Mouse (Mus musculus): ENCODE measurements around the gene Kdm5b. TPM values are rescaled to one million over a fixed set of nuclear protein-coding genes. Genes with fewer than 3 reads are reported as not detected.

Kdm5b gene
- total RNA-seq, 2 experiments from 2014 or later: 17.2 to 17.7 TPM

- intact Hi-C loops (cut with DNase I): no loop called here
- no peak for DNase-seq
These were observed 17.6 kb downstream of the Kdm5b start for GRCm38 (mm10) chr1:134577384-134578120.

DNA sequence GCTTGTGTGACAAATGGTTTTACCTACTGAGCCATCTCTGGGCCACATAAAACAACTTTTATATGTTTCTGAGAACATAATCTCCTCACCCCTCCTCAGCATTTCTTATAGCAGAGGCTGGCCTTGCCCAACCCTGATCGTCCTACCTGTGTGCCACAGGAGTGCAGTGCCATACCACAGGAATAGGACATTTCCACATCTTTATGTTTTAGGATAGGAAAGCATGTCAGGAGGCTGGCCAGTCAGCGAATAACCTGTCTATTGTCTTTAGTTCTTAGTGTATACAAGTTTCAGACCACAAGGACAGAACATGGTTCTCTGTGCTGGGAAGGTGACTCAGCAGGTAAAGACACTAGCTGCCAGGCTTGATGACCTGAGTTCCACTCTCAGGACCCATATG is 20.8 kb downstream of the Kdm5b start:
- DNase-seq: no peak
- intact Hi-C loops (cut with DNase I): no loop called here

DNA sequence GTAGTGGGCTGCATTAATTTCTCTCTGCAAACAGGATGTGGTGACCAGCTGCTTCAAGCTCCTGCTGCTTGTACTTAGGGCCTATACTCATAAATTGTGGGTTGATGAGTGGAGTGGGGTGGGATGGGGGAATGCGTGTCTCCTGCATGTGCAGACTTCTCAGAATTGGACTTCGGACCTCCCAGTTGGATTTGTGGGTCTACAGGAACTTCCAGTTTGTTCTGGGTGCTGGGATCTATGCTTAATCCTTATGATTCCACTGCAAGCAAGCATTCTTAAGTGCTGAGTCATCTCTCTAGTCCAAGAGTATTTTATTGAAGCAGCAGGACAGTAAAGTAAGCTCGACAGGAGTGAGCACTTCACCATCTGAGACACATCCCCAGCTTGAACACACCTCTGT is 23.6 kb downstream of the Kdm5b start:
- intact Hi-C loops (cut with DNase I): no loop called here
- DNase-seq: no peak

- intact Hi-C loops (cut with DNase I): loop anchor here (5.0 kb wide), 1 partner anchor 72 kb away; no protein-coding TSS in a partner anchor
- DNase-seq: no peak
These were observed 29.7 kb downstream of the Kdm5b start for GRCm38 (mm10) chr1:134589676-134590075.

DNA sequence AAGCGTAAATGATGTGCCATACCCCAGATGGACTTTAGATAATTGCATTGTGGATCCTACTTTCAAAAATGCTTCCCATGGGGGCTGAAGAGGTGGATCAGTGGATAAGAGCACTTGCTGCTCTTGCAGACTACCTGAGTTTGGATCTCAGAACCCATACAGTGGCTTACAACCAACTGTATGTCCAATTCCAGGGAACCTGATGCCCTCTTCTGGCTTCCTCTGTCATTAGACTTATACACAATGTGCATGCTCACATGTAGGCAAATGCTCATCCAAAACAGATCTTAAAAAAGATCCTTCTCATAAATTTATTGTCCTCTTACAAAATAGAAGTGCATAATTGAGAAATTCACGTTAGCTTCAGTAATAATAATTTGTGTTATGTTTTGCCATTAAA is 31.8 kb downstream of the Kdm5b start:
- DNase-seq: no peak
- intact Hi-C loops (cut with DNase I): loop anchor here (5.0 kb wide), 1 partner anchor 74 kb away; no protein-coding TSS in a partner anchor

GRCm38 (mm10) chr1:134597339-134598054 is 37.5 kb downstream of the Kdm5b start:
- intact Hi-C loops (cut with DNase I): no loop called here

GRCm38 (mm10) chr1:134604086-134604485 is 44.1 kb downstream of the Kdm5b start:
- DNase-seq: no peak
- intact Hi-C loops (cut with DNase I): loop anchor here (2.0 kb wide), 1 partner anchor 235 kb away; no protein-coding TSS in a partner anchor

More at GRCm38 (mm10) chr1:134597339-134598054, 37.5 kb downstream of the Kdm5b start:
- DNase-seq: no peak

DNA sequence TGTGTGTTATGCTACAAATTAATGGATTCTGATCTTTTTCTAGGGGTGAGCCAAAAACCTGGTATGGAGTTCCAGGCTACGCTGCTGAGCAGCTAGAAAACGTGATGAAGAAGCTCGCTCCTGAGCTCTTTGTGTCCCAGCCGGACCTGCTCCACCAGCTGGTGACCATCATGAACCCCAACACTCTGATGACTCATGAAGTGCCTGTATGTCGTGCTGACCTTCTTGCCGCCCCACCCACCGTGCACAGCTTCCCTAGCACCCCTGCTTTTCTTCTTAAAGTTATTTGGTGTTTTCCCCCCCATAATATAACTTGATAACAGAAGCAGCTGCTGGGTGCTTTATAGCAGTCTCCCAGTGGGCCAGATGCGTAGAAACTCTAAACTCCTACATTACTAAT is 45.7 kb downstream of the Kdm5b start:
- no peak for DNase-seq
- intact Hi-C loops (cut with DNase I): loop anchor here (2.0 kb wide), 2 partner anchors 89 to 237 kb away; no protein-coding TSS in a partner anchor

- intact Hi-C loops (cut with DNase I): loop anchor here (2.0 kb wide), 1 partner anchor 90 kb away; no protein-coding TSS in a partner anchor
- no peak for DNase-seq
These were observed 46.4 kb downstream of the Kdm5b start for GRCm38 (mm10) chr1:134606381-134606780.

GRCm38 (mm10) chr1:134607279-134607678 is 47.3 kb downstream of the Kdm5b start:
- intact Hi-C loops (cut with DNase I): loop anchor here (2.0 kb wide), 1 partner anchor 90 kb away; no protein-coding TSS in a partner anchor

GRCm38 (mm10) chr1:134609172-134609571 is 49.2 kb downstream of the Kdm5b start:
- intact Hi-C loops (cut with DNase I): no loop called here
- no peak for DNase-seq

More at GRCm38 (mm10) chr1:134607279-134607678, 47.3 kb downstream of the Kdm5b start:
- no peak for DNase-seq

- DNase-seq: no peak
- intact Hi-C loops (cut with DNase I): no loop called here
These were observed 54.6 kb downstream of the Kdm5b start for GRCm38 (mm10) chr1:134614554-134614953.

- intact Hi-C loops (cut with DNase I): no loop called here
- no peak for DNase-seq
These were observed 55.0 kb downstream of the Kdm5b start for GRCm38 (mm10) chr1:134614988-134615387.

- no peak for DNase-seq
These were observed 57.7 kb downstream of the Kdm5b start for GRCm38 (mm10) chr1:134617656-134618055.

DNA sequence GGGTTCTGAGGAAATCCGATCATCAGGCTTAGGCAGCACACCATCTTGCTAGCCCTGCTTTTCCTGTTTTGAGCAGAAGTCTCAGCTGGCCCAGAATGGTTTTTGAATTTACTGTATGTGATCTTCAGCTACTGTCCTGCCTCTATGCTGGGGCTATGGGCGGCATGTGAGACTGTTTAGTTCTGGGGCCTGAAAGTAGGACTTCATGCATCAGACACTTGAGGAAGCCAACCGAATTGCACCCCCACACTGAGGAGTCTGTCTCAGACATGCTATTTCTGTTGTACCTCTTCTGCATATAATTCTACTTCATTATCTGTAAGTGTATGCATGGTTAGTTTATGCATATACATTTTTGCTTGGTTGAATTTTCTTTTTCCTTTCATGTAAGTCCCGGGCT is 65.4 kb downstream of the Kdm5b start:
- intact Hi-C loops (cut with DNase I): no loop called here
- DNase-seq: no peak

More at GRCm38 (mm10) chr1:134617656-134618055, 57.7 kb downstream of the Kdm5b start:
- intact Hi-C loops (cut with DNase I): no loop called here

DNA sequence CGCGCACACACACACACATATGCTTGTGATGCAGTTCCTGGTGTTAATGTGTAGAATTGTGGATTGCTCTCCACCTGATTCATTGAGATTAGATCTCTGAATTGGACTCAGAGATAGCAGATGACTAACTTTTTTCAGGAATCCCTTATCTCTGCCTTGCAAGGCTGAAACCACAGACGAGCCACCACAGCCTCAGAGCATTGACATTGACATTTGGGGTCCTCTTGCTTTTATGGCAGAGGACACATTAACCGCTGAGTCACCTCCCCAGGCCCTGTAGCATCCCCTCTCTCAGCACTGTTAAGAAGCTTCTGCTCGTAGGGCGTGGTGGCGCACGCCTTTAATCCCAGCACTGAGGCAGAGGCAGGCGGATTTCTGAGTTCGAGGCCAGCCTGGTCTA is 69.5 kb downstream of the Kdm5b start:
- no peak for DNase-seq
- intact Hi-C loops (cut with DNase I): no loop called here

DNA sequence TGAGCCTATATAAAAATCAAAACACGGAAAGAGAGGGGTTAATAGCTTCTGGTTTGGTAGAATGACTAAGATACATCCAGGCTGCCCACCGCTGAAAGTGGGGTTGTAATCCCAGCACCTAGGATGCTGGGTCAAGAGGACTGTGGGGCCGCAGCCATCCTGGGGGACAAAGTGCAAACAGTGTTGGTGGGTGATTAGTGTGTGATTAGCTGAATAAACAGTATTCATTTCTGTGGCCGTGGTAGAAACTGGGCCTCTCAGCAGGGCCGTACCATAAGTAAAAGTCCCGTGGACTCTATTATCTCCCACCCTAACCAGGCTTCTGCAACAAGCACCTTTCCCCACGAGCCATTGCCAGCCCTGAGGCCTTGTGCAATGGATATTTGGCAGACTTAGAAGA is 74.3 kb downstream of the Kdm5b start:
- no peak for DNase-seq
- intact Hi-C loops (cut with DNase I): no loop called here

DNA sequence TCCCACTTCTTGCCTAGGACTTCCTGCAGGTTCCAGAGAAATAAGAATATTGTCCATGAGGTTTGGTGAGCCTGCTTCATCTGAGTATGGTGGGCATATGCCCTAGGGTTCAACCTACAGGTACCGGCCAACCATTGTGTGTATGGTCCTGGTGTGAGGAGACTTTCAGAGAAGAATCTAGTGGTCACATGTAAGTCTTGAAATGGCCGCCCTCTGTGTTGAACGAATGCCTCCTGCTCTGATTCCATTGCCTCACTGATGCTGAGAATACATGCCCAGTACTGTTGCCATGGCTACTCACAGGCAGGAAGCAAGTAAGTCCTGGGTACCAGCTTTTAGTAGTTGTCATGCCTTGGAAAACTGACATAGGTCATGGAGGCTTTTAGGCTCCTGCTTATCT is 76.3 kb downstream of the Kdm5b start:
- intact Hi-C loops (cut with DNase I): loop anchor here (5.0 kb wide), 2 partner anchors 71 to 196 kb away; no protein-coding TSS in a partner anchor

DNA sequence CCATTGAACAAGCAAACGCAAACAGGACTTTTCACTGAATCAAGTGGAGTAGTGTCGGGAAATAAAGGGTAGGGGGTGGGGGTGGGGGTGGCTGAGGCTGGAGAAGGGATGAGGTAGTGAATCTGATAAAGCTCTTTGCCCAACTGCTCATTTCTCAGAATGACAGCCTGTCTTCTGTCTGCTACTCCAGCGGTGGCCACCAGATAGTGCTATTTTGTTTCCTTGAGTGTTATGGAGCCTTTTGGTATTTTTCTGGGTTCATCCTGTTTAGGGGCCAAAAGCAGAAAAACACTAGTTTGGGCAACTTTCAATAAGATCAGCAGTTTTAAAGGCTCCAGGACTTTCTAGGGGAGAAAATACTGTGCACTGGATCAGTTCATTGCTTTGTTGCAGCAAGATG is 76.7 kb downstream of the Kdm5b start:
- intact Hi-C loops (cut with DNase I): loop anchor here (5.0 kb wide), 2 partner anchors 71 to 196 kb away; no protein-coding TSS in a partner anchor
- no peak for DNase-seq

More for the DNA sequence above, 76.3 kb downstream of the Kdm5b start:
- DNase-seq: no peak

DNA sequence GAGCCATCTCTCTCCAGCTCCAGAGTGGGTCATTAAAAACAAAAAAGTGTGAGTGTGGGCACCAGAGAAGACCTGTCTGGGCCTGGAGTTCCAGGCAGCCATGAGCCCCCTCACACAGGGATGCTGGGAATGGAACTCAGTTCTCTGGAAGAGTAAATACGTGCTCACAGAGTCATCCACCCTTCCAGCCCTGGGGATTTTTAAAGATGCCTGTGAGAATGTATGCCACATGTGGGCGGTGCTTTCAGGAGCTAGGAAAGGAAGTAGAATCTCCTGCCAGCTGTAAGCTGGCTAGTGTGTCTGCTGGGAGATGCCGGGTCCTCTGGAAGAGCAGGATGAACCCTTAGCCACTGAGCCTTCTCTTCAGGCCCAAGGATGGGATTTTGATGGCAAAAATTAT is 78.1 kb downstream of the Kdm5b start:
- intact Hi-C loops (cut with DNase I): loop anchor here (5.0 kb wide), 2 partner anchors 69 to 194 kb away; no protein-coding TSS in a partner anchor
- no peak for DNase-seq

DNA sequence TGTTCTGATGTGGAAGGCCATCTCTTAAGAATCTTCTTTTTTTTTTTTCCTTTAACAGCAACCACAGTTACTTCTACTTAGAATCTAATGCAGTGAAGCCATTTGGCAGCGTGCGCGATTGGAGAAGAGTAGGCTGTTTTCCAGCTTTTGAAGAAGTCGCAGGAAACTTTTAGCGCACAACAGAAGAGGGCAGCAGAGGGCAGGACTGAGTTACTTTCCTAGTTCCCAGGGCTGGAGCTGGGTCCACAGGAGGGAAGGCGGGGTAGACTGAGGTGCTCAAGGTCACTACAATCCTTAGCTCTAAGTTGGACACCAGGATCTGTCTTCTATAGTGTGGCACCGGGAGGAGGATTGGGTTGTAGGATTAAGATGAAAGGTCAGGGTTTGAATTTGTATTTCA is 78.6 kb downstream of the Kdm5b start:
- DNase-seq: peak; percentile 27 to 31
- intact Hi-C loops (cut with DNase I): loop anchor here (5.0 kb wide), 2 partner anchors 69 to 194 kb away; no protein-coding TSS in a partner anchor

All from heart, postnatal 36 days (tissue).